Mouse (Mus musculus) spleen, postnatal 36 days (tissue): ENCODE data around the gene Zfp189.
A peak's percentile ranks its signal among the peaks of the same experiment; 100 is the strongest.

Source experiments
- DNase-seq, 2 experiments: peaks; one replicate each; pipeline ENCODE4 v3.0.0; 2022; ENCODE audit warnings: low spot score in 2 of 2, mixed read lengths in 1 of 2

Gene Zfp189

GRCm38 (mm10) chr4:49536671-49537070 is 15.7 kb downstream of the Zfp189 start:
- DNase-seq: no peak

GRCm38 (mm10) chr4:49539665-49540064 is 18.7 kb downstream of the Zfp189 start:
- DNase-seq: no peak

- DNase-seq: no peak
These were observed 20.0 kb downstream of the Zfp189 start for GRCm38 (mm10) chr4:49540966-49541365.

DNA sequence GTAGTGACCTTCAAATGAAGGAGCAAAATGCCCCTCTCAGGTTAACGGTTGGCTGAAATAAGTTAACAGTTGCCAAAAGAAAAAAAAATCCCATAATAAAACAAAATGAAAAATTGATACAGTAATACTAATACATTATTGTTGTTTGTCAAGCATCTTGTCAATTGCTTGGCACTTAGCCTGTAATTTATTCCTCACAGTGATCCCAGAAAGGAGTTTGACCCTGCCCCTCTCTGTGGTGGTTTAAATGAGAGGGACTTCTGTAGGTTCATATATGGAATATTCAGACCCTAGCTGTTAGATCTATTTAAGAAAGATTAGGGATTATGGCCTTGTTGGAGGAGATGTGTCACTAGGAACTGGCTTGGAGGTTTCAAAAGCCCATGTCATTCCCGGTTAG is 25.1 kb downstream of the Zfp189 start:
- no peak for DNase-seq

- no peak for DNase-seq
These were observed 26.0 kb downstream of the Zfp189 start for GRCm38 (mm10) chr4:49546873-49547543.

GRCm38 (mm10) chr4:49547544-49548219 is 26.7 kb downstream of the Zfp189 start:
- DNase-seq: no peak

- no peak for DNase-seq
These were observed 28.4 kb downstream of the Zfp189 start, which contains the start of gene Aldob for GRCm38 (mm10) chr4:49549383-49549782. TSS of gene Aldob (minus strand) at chr4:49549546.

GRCm38 (mm10) chr4:49553380-49553779 is 32.4 kb downstream of the Zfp189 start:
- DNase-seq: no peak

DNA sequence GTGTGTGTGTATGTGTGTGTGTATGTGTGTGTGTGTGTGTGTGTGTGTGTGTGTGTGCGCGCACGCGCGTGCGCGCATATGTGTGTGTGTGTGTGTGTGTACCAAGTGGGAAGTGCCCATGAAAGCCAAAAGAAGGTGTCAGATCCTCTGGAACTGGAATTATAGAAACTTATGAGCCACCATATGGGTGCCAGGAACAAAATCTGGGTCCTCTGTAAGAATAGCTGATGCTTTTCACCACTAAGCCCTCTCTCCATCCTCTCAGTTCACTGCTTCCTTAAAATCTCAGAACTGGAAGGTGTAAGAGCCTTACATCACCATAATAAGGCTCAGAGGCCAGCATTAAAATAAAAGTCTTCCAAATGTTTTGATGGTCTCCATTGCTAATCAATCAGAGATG is 36.4 kb downstream of the Zfp189 start:
- DNase-seq: no peak

GRCm38 (mm10) chr4:49558181-49558580 is 37.2 kb downstream of the Zfp189 start:
- no peak for DNase-seq

DNA sequence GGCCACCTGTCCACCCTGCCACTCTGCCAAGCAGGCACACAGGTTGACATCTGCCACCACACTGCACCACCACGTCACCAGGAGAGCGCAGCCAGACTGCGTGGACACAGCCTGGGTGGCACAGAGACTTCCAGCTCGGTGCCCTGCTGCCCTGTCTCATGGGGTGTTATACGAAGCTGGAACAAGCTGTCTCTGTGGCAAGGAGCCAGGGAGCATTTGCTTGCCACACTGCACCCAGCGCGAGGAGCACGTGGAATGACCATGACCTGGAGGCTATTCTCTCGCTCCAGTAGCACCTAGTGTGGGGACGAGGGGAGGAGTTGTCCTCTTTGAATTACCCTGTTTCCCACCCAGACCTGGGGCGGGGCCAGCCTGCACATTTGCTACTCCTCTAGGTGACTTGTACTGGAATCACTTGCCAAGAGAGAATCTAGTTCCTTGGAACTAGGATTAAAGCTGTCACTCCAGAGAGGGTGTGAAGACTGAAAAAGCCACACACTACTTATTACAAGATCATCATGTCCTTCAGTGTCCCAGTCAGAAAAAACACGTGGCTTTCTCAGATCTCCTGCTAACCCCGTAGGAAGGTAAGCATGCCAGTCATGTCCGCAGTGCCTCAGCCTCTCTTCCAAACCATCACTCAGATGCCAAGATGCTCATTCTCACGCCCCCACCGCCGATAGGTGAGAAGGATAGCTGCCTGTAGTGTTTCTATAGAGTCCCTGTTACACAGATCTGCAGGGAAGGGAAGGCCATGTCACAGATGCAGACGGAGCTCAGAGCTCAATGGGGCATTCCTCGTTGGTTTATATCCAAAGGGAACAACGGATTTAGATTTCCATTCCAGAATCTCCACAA is 39.2 kb downstream of the Zfp189 start:
- no peak for DNase-seq

- peak; percentile 46 to 60 for DNase-seq
These were observed 46.6 kb downstream of the Zfp189 start for GRCm38 (mm10) chr4:49567613-49568012.

GRCm38 (mm10) chr4:49572194-49572593 is 51.2 kb downstream of the Zfp189 start:
- DNase-seq: no peak
